Mouse (Mus musculus): Measurements from ENCODE around the gene Sik2. TPM values are rescaled to one million over a fixed set of nuclear protein-coding genes. Genes with fewer than 3 reads are reported as not detected.

The Sik2 gene
- polyA plus RNA-seq (2016; fragmentation: Nextera tagmentation; extraction: Ambion mirVana): 17.7 and 20.3 TPM in 2 replicates

DNA sequence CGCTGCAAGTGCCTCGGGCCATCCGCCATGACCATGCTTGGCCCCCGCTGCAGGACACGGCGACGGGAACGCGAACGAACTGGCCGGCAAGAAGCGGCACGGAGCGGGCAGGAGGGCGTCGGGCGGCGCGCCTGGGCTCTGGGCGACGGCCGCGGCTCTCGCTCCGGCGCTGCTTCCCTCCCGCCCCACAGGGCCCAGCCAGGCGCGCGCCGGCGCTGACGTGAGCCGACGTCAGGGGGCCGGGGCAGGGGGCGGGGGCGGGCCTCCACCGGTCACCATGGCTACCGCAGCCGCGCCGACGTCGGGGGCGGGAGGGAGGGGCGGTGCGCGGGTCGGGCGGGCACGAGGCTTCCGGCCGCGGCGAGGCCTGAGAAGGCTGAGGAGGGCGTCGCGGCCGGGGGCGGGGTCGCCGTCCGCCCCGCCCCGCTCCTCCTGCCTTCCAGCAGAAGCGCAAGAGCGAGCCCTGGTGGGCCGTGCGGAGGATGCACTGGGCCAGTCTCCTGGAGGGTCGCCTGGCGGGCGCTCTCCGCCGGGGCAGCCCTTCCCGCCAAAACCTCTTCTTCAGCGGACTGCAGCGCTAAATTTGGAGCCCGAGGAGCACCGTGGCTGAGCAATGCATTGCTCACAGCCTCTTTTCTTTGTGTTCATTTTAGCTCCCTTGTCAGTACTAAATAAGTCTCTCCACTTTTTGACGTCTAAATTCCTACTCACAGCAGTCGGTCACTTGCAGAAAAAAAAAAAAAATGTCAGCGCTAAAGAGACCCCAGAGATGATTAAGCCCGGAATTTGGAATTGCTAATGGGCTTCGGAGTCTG lies at the start of gene Sik2:
TSS of gene Sik2 (minus strand) at position 233 of the 815 bp plus-strand sequence.
- under 1% methylated on average over 51 of the region's 85 CpGs for WGBS
- Histone ChIP-seq H3K4me2 (replicated peaks) (peak within 1 kb of the TSS; percentile 74), H3K36me3 (no peaks in the 10 kb centered on the region), H3K27ac (peak within 1 kb of the TSS; percentile 84), H3K4me1 (no peaks in the 10 kb centered on the region), H3K4me3 (peak within 1 kb of the TSS; percentile 84), H3K9ac (peak within 1 kb of the TSS; percentile 87), H3K9me3 (replicated peaks) (no peaks in the 10 kb centered on the region), H3K27me3 (no peaks in the 10 kb centered on the region)
- peak; percentile 96 for ATAC-seq (ENCODE audit: low FRiP score)

- Histone ChIP-seq H3K27me3 (no peaks in the 10 kb centered on the region), H3K36me3 (no peaks in the 10 kb centered on the region), H3K9ac (no peak overlapping the region), H3K27ac (no peak overlapping the region), H3K4me2 (replicated peaks) (no peak overlapping the region), H3K4me1 (no peaks in the 10 kb centered on the region), H3K4me3 (no peak overlapping the region), H3K9me3 (replicated peaks) (no peaks in the 10 kb centered on the region)
- WGBS: 75% methylated on average over 3 of the region's 3 CpGs
- ATAC-seq (ENCODE audit: low FRiP score): no peak
These were observed 47.8 kb upstream of the Sik2 start for GRCm38 (mm10) chr9:51056360-51057324.

GRCm38 (mm10) chr9:51052180-51052579 lies 43.3 kb upstream of the Sik2 start:
- H3K4me2 ChIP-seq (replicated peaks): no peak overlapping the region
- no peak overlapping the region for H3K9ac ChIP-seq
- no peaks in the 10 kb centered on the region for H3K4me1 ChIP-seq
- H3K27ac ChIP-seq: no peak overlapping the region
- H3K27me3 ChIP-seq: no peaks in the 10 kb centered on the region
- H3K9me3 ChIP-seq (replicated peaks): no peaks in the 10 kb centered on the region
- H3K4me3 ChIP-seq: no peak overlapping the region
- ATAC-seq (ENCODE audit: low FRiP score): no peak
- H3K36me3 ChIP-seq: no peaks in the 10 kb centered on the region
- 82% methylated on average over 3 of the region's 3 CpGs for WGBS

DNA sequence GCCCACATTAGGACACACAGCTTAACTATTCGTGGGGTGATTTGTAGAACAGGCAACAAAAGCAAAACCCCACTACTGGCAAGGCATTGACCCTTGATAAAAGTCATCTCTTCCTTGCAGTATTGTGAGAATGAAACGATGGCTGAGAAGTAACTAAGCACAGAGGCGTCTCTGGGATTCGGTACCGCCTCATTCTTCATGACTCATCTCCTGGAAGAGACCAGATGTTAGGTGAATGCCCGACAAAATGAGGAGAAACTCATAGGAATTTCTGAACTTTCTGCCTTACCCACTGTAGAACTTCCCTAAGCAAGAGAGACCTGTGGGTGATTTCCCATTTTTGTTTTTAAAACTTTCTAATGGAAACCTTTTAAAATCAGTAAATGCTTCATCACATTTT lies 33.3 kb upstream of the Sik2 start:
- H3K36me3 ChIP-seq: no peaks in the 10 kb centered on the region
- no peaks in the 10 kb centered on the region for H3K27me3 ChIP-seq
- no peak overlapping the region for H3K9ac ChIP-seq
- H3K4me2 ChIP-seq (replicated peaks): no peak overlapping the region
- no peaks in the 10 kb centered on the region for H3K9me3 ChIP-seq (replicated peaks)
- ATAC-seq (ENCODE audit: low FRiP score): no peak
- H3K27ac ChIP-seq: no peak overlapping the region
- H3K4me3 ChIP-seq: no peak overlapping the region
- 82% methylated on average over 6 of the region's 6 CpGs for WGBS
- no peaks in the 10 kb centered on the region for H3K4me1 ChIP-seq

- H3K4me3 ChIP-seq: no peak overlapping the region
- no peak for ATAC-seq (ENCODE audit: low FRiP score)
- no peak overlapping the region for H3K4me2 ChIP-seq (replicated peaks)
- no peaks in the 10 kb centered on the region for H3K9me3 ChIP-seq (replicated peaks)
- H3K27me3 ChIP-seq: no peaks in the 10 kb centered on the region
- H3K4me1 ChIP-seq: no peaks in the 10 kb centered on the region
- H3K27ac ChIP-seq: no peak overlapping the region
- H3K36me3 ChIP-seq: no peaks in the 10 kb centered on the region
- H3K9ac ChIP-seq: no peak overlapping the region
- WGBS: 91% methylated on average over 7 of the region's 7 CpGs
These were observed 32.7 kb upstream of the Sik2 start for GRCm38 (mm10) chr9:51041491-51041980.

DNA sequence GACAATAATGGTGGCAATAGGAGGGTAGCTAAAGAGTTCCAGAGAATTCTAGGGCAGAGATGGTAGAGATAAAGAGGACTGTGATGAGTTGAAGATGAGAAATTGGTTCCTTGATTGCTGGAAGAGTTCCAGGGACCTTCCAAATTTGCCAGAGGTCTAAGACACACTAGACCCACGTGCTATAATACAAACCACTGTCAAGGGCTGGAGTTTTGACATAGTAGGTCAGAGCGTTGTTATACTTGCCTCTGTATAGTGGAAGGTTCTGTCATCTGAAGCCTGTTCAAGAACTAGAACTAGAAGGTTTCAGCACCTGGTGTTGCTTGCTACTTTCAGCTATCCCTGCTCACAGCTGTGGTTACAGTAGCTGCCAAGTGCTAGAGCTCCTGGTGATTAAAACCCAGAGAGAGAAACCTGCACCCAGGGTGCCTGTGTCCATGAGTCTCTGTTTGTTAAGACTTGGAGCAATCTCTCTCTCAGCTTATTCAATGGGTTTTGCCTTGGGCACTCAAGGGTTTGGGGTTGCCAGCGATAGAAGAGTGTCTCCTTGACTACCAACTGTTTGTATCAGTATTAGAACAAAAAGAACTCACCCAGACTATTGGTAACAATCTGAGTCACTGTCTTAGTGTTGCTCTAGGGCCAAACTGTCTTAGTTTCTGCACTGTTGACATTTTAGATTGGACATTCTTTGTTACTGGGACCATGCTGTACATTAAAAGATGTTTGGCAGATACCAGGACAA lies 24.1 kb upstream of the Sik2 start:
- no peak for ATAC-seq (ENCODE audit: low FRiP score)
- H3K4me1 ChIP-seq: no peaks in the 10 kb centered on the region
- WGBS: 82% methylated on average over 3 of the region's 3 CpGs

DNA sequence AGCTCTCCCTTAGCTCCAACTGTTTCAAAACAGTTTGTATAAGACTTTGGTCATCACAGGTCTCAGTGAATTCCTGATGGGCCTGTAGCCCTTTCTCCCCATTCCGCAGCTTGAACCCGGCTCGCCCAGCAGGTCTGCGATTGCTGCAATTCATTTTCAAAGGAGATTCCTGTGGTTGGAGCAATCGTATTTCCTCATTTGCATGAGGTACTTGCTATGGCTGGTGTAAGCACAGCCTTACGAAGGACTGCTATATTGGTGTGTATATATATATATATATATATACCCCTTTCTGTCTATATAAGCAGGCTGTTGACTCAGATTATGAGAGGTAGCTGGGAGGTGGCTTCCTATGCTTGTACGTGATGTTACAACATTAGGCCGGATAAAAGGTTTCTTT lies 23.4 kb upstream of the Sik2 start:
- Histone ChIP-seq H3K4me3 (no peak overlapping the region), H3K36me3 (no peaks in the 10 kb centered on the region), H3K27ac (no peak overlapping the region), H3K27me3 (no peaks in the 10 kb centered on the region), H3K4me1 (no peaks in the 10 kb centered on the region), H3K9ac (no peak overlapping the region), H3K9me3 (replicated peaks) (no peaks in the 10 kb centered on the region), H3K4me2 (replicated peaks) (no peak overlapping the region)
- no peak for ATAC-seq (ENCODE audit: low FRiP score)
- WGBS: 61% methylated on average over 8 of the region's 8 CpGs

More for the DNA sequence above, 24.1 kb upstream of the Sik2 start:
- Histone ChIP-seq H3K9me3 (replicated peaks) (no peaks in the 10 kb centered on the region), H3K27me3 (no peaks in the 10 kb centered on the region), H3K4me3 (no peak overlapping the region), H3K9ac (no peak overlapping the region), H3K36me3 (no peaks in the 10 kb centered on the region), H3K4me2 (replicated peaks) (no peak overlapping the region), H3K27ac (no peak overlapping the region)

- ATAC-seq (ENCODE audit: low FRiP score): no peak
- WGBS: 68% methylated on average over 6 of the region's 6 CpGs
- Histone ChIP-seq H3K36me3 (no peaks in the 10 kb centered on the region), H3K4me2 (replicated peaks) (no peak overlapping the region), H3K9me3 (replicated peaks) (no peaks in the 10 kb centered on the region), H3K4me3 (no peak overlapping the region), H3K27ac (no peak overlapping the region), H3K27me3 (no peaks in the 10 kb centered on the region), H3K4me1 (no peaks in the 10 kb centered on the region), H3K9ac (no peak overlapping the region)
These were observed 22.7 kb upstream of the Sik2 start for GRCm38 (mm10) chr9:51031603-51032002.

DNA sequence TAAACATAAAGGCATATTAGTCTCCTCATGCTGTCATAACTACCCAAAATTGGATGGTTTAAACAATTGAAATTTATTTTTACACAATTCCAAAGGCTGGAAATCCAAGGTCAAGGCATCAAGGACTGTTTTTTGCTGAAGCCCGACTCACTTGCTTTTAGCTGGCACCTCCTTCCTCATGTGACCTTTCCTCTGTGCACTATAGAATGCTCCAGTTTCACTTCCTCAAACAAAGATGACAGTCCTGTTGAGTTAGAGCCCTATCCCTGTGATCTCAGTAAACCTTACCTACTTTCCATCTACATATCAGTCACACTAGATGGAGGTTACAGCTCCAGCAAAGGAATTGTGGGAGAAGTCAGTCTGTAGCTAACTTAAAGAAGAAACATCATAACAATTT lies 21.3 kb upstream of the Sik2 start:
- H3K4me2 ChIP-seq (replicated peaks): no peak overlapping the region
- H3K4me3 ChIP-seq: no peak overlapping the region
- H3K27ac ChIP-seq: no peak overlapping the region
- no peak overlapping the region for H3K9ac ChIP-seq
- H3K36me3 ChIP-seq: no peaks in the 10 kb centered on the region
- no peaks in the 10 kb centered on the region for H3K9me3 ChIP-seq (replicated peaks)
- ATAC-seq (ENCODE audit: low FRiP score): no peak
- WGBS: 73% methylated on average over 1 of the region's 1 CpGs
- H3K4me1 ChIP-seq: no peaks in the 10 kb centered on the region
- H3K27me3 ChIP-seq: no peaks in the 10 kb centered on the region

DNA sequence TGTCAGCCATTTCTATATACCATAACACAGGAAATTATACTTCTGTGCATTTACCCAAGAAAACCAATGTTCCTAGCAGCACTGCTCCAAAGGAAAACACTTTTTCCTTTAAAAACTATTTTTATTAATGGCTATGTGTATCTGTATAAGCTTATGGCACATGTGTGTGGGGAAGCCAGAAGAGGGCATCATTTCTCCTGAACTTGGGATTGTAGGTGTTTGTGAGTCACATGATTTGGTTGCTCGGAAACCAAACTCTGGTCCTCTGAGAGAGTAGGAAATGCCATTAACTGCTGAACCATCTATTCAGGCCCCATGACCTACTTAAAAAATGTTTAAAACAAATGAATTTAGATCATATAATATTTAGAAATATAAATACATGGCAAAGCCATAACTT lies 18.1 kb upstream of the Sik2 start:
- Histone ChIP-seq H3K36me3 (no peaks in the 10 kb centered on the region), H3K9ac (no peak overlapping the region), H3K4me3 (no peak overlapping the region), H3K27ac (no peak overlapping the region), H3K9me3 (replicated peaks) (no peaks in the 10 kb centered on the region), H3K27me3 (no peaks in the 10 kb centered on the region), H3K4me2 (replicated peaks) (no peak overlapping the region), H3K4me1 (no peaks in the 10 kb centered on the region)
- no peak for ATAC-seq (ENCODE audit: low FRiP score)
- WGBS: 76% methylated on average over 1 of the region's 1 CpGs

GRCm38 (mm10) chr9:51021123-51021795 lies 12.4 kb upstream of the Sik2 start:
- WGBS: 89% methylated on average over 4 of the region's 4 CpGs
- ATAC-seq (ENCODE audit: low FRiP score): no peak
- H3K9me3 ChIP-seq (replicated peaks): no peaks in the 10 kb centered on the region
- H3K27me3 ChIP-seq: no peaks in the 10 kb centered on the region
- H3K4me3 ChIP-seq: no peak overlapping the region
- H3K27ac ChIP-seq: no peak overlapping the region
- no peaks in the 10 kb centered on the region for H3K4me1 ChIP-seq
- no peaks in the 10 kb centered on the region for H3K36me3 ChIP-seq
- H3K4me2 ChIP-seq (replicated peaks): no peak overlapping the region
- H3K9ac ChIP-seq: no peak overlapping the region
